Mouse (Mus musculus) effector memory CD4-positive, alpha-beta T cell, adult 7 months (primary cell): ENCODE results near the gene Lrrn2. TPM values are rescaled to one million over a fixed set of nuclear protein-coding genes. Genes with fewer than 3 reads are reported as not detected.

Experiments
- polyA plus RNA-seq: library from polyadenylated mRNA; unstranded; fragments of 100-300 nt; shearing (Covaris generic); gene quantifications from one replicate; pipeline ENCODE4 v1.2.1, GENCODE M21; 2017

Gene Lrrn2
- polyA plus RNA-seq, result 0.40 TPM

GRCm38 (mm10) chr1:132880161-132881005 lies at the start of gene Lrrn2:
Gene Lrrn2, plus strand, starts transcription at chr1:132880273.

Other genes with a start within 250 kb of the Lrrn2 start
- 0.20 TPM for gene Nfasc, start 138.5 kb upstream of the Lrrn2 start, polyA plus RNA-seq
- 84.1 TPM for gene Mdm4, start 150.3 kb downstream of the Lrrn2 start, polyA plus RNA-seq
- 0.87 TPM for gene Pik3c2b, start 165.4 kb downstream of the Lrrn2 start, polyA plus RNA-seq